Mouse (Mus musculus) cerebellum, adult 11-12 months (tissue): ENCODE data around the gene Zfp119b.

Source experiments
- DNase-seq: peaks from one replicate; pipeline ENCODE4 v3.0.0; 2022

Gene Zfp119b

DNA sequence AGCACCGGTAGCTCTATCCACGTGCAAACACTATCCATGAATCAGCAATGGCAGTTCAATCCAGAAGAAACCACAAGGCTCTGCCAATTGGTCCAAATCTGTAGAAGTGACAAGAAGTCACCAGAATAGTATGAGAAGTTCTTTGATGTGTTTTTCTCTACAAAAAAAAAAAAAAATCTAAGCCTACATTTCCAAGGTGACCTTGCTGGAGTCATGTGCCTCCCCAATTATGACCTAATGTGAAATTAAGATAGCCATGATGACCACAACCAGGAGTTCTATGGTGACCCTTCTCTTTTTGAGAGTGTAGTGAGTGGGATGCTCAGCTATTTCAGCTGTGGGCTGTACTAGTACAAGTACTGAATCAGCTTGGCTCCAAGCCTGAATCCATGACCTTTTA, at the start of gene Zfp119b:
Gene Zfp119b, minus strand, starts transcription at position 101 of the 400 bp plus-strand sequence.
- no peak for DNase-seq

DNA sequence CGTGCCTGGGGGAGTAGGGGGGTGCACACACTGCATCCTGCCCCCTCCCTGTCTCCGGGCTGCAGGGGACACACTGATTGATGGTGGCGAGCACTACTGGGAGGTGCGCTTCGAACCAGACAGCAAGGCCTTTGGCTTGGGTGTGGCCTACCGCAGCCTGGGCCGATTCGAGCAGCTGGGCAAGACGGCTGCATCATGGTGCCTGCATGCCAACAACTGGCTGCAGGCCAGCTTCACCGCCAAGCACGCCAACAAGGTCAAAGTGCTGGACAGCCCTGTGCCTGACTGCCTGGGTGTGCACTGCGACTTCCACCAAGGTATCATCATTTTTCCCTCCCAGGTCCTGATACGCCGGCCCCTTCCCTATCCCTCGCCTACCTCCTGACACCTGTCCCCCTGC, 46.7 kb upstream of the Zfp119b start:
- no peak for DNase-seq

DNA sequence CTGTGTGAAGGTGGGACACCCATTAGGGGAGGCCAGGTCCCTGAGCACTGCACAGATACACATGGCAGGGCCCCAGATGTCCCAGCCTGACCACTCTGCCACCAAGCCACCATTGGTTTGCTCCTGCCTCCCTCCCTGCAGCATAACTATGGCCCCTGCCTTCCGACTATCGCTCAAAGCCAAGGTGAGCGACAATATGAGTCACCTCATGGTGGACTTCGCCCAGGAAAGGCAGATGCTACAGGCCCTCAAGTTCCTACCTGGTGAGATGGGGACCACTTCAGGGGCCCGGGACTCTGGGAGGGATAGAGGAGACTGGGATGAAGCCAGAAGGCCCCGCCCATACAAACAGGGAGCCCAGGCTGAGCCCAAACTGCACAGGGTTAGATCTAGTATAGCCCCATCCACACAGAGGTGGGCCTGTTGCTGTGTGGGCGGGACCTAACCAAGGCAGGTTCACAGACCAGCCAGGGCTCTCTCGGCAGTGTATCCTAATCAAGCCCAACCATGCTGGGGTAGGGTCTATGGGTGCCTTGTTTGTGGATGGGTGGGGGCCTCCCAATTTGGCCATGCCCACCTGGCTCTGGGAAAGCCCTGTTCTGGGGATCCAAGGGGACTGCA, 41.1 kb upstream of the Zfp119b start:
- DNase-seq, result no peak

- DNase-seq, result peak; percentile 87
Measured at GRCm38 (mm10) chr17:55986030-55986961, 37.0 kb upstream of the Zfp119b start, which contains the start of gene Fsd1. TSS of gene Fsd1 (plus strand) at chr17:55986509.

- DNase-seq, result no peak
Measured at GRCm38 (mm10) chr17:55977301-55977700, 28.0 kb upstream of the Zfp119b start.

DNA sequence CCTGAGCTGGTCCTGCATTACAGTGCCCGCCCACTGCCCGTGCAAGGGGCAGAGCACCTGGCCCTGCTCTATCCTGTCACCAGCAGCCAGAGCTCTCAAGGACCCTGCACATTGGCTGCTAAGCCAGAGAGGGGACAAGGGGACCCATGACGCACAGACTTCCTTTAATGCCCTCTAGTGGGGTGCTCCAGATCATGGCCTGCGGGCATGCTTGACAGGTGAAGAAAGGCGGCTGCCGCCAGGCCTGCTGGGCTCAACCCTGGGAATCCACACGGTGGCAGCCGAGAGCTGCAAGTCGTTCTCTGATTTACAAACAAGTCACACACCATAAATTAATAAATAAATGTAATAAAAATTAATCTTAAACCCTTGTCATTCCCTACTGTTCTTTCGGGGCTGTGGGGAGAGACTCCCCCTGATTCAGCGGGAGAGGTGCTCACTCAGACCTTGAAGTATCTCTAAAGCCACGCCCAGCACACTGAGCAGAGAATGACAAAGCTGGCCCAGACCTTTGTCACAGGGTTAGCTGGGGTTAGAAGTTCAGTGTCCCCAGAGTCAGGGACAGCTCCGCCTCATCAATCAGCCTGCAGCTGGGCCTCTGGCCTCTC, 27.1 kb upstream of the Zfp119b start:
- peak; percentile 85 for DNase-seq

DNA sequence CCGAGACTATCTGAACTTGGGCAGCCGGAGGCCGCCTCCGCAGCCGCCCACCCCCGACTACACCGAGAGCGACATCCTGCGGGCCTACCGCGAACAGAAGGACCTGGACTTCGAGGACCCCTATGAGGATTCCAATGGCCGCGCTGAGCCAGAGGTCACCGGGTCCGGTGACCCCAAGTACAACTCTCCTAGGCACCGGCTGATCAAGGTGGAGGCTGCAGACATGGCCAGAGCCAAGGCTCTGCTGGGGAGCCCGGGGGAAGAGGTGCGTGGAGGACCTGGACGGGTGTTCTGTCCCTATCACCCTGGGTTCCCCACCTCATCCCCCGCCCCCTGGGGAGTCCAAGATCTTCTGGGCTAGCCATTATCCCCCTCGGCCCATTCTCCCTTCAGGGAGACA, 22.2 kb upstream of the Zfp119b start:
- peak; percentile 52 for DNase-seq

- DNase-seq, result peak; percentile 66
Measured at GRCm38 (mm10) chr17:55969966-55970891, 20.9 kb upstream of the Zfp119b start, which contains the start of gene Shd. TSS of gene Shd (plus strand) at chr17:55970467.

DNA sequence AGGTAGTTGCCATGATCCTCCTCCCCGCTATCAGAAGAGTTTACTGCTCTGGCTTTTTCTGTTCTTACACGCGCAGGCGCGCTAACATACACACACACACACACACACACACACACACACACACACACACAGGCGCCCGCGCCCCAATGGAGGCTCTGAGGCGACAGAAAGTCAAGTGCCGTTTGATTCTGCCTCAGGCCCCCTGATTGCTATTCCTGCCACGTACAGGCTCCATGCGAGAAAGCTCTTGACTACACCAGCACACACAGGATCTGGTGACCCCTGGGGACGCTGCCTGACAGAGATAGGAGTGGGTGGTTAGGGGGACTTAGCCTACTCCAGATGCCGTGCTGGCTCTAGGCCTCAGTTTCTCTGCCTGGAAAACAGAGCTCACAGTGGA, 20.3 kb upstream of the Zfp119b start:
- peak; percentile 48 for DNase-seq

DNA sequence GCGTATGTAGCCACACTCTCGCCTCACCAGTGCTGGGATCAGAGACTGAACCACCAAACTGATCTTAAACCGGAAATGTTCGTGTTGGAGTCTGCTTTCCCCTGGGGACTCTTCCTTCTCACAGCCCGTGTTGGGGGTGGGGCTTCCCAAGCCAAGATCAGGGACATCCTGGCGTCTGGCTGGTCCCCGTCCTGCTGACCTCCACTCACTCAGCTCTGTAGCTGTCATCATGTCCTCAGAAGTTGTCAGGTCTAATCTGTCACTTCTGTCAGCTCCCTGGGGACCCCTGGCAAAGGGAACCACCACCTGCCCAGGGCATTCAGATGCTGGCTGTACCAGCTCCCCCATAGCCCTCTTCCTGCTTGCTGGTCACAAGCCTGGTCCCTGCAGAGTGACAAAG, 18.9 kb upstream of the Zfp119b start:
- DNase-seq, result no peak

- peak; percentile 49 for DNase-seq
Measured at GRCm38 (mm10) chr17:55967186-55967585, 17.9 kb upstream of the Zfp119b start.

DNA sequence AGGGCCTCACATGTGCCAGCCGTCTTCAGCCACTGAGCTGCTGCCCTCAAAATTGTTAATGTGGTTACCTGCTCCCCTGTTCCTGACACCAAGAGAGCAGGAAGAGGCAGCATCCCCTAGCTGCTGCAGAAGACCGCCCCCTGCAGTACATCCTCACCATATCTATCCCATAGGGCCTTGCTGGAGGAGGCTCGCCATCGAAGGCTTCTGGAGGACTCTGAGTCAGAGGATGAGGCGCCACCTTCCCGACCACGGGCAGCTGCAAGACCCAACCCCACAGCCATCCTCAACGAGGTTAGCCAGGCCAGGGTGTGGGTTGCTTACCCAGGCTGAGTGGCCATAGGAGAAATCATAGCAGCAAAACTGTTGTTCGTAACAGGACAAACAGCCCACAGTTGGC, 15.7 kb upstream of the Zfp119b start:
- DNase-seq, result peak; percentile 42

- DNase-seq, result peak; percentile 40
Measured at GRCm38 (mm10) chr17:55964496-55964895, 15.2 kb upstream of the Zfp119b start.

DNA sequence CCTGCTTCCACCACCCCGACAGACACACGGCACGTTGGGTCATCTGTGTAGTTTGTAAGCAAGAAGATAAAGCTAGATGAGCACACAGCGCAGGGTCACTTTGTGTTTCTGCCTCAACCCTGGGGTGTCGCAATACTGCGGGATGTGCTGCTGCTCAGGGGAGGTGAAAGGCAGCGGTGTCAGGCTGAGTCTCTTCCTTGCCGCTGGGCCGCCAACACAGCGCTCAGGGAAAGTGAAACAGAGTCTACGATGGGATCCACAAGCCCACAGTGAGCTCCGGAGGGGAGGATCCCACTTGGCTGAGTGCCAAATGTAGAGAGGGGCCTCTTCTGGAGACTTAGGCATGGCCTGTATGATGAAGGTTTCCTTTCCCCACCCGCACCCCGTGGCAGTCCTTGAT, 13.9 kb upstream of the Zfp119b start:
- DNase-seq, result peak; percentile 23

DNA sequence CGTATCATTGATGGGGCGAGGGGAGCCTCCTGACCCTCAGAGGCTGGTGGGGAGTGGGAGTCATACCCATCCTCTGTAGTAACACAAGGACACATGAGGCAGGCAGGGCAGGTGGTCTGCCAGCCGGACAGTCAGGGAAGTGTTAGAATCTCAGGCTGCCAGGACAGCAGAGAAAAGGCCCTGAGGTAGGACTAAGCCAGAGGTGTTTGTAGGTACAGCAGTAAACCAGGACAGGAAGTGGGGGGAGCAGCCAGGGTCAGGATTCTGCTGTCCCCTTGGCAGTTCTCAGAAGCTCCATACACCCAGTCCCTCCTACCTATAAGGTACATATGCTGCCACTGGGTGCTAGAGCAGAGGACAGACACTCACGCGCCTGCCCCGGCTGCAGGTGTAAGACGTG, 12.3 kb upstream of the Zfp119b start:
- peak; percentile 46 for DNase-seq

DNA sequence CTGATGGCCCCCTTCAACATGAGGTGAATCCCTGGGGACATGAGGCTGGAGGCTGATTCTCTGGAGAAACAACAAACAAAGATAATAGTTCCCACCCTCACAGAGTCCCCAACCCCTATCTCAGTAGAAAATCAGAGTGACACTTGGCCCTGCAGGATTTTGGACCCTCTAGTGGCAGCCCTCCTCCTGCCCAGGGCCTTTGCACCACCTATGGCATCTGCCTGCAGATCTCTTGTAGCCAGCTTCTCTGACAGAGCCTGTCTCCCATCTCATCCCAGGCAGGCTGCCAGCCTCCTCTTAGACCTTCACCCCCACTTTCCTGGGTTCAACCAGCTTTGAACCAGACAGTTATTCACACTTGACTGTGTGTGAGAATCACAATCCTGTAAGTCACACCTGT, 11.5 kb upstream of the Zfp119b start:
- DNase-seq, result peak; percentile 60

DNA sequence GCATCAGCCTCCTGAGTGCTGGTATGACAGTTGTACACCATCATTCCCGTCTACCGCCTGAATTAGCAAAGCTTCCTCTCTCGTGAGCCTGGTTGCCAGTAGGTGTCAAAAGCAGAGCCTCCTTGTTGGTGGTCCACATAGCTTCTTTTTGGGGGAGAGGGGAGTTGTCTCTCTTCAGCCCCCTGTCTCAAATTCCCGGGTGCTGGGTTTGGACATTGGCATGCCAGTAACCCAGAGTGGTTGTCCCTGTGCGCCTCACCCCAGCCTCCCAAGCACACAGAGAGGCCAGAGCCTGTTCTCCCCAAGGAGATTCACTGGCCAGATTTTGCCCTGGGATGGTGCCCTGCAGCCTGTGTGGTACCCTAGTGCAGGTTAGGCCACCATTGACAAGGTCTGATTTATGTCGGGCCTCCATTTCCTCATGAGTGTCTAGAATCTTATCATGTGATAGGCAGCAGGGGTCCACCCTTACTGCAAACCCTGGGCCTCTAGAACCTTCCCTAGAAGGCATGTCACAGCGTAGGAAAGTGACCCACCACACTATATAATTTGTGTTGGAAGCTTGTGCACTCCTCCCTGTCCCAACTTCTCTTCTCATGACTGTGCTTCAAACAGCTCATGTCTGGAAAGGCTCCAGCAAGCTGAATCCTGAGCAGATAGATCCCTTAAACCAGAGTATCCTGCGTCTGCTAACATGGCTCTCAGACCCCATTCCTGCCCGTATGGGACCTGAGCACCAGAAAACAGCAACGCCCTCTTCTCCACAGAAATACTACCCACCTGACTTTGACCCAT, 10.8 kb upstream of the Zfp119b start:
- DNase-seq, result peak; percentile 66

DNA sequence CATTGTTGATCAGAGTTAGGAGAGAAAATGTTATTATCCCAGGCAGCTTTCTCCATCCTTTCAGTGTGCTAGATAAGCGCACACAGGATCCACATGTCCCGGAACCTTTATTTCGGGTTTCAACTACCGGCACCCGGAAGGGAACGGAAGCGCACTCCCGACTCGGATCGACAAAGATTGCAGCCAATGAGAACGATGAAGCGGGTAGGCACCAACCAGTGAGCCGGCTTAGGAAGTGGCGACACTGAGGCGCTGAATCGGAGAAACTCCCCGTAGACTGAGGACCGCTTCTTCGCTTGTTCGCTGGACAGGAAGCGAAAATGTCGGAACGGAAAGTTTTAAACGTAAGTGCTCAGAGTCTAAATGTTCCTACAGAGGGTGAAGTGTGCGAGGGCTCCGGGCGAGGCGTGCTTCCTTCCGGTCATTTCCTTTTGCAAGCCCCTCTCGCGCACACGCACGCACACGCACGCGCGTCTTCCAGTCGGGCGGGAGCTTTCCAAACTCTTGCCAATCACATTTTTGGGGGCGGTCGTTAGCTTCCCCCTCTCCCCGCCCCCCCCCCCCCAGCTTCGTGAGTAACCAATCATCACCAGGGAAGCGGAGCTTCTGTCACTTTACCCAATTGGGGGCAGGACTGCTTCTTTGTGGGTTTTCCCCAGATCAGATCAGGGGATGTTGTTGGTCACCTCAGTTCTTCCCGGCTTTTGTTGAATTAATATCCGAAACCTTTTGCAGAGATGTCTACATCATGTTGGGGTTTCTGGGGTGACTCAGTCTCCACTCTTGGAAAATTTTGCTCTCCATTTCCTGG, 9.8 kb upstream of the Zfp119b start, which contains the start of gene Yju2:
Gene Yju2, plus strand, starts transcription at position 182 of the 811 bp plus-strand sequence.
- peak; percentile 94 for DNase-seq

DNA sequence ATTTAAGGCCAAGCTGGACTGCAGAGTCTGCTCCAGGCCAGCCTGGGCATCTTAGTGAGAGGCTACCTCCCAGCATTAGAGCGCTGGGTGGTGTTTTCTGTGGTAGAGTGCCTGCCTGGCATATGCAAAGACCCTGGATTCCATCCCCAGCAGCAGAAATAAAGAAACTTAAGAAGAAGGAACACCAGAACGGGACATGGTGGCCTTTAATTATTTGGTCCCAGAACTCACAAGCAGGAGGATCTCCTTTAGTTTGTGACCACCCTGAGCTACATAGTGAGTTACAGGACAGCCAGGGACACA, 9.2 kb upstream of the Zfp119b start:
- DNase-seq, result peak; percentile 53

DNA sequence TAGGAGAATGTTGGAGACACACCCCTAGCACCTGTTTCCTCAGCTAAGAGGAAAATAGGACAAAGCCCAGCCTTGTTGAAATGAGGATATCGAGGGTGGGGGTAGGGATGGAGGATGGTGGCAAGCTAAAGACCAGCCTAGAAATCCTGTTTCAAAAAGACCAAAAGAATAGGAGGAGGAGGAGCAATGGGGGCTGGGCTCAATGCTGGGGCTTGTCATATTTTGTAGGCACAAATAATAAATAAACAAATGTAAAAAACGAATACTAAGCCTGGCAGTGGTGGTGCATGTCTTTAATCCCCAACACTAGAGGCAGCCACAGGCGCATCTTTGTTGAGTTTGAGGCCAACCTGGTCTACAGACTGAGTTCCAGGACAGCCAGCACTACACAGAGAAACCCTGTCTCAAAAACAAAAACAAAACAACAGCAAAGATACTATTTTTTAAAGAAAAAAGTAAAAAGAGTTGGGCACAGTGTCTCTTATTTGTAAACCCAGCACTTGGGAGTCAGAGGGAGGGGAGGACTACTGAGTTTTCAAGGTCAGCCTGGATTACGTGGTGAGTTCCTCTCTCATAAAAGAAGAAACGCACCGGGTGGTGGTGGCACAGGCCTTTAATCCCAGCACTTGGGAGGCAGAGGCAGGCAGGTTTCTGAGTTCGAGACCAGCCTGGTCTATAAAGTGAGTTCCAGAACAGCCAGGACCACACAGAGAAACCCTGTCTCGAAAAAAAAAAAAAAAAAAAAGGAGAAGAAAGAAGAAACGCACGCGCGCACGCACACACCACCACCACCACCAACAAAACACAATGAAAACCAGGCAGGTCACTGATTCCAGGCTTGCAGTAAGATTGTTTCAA, 8.7 kb upstream of the Zfp119b start:
- peak; percentile 62 for DNase-seq
